Comparison of ENCODE assay signal across 12 mouse cellular contexts in the genomic region with DNA sequence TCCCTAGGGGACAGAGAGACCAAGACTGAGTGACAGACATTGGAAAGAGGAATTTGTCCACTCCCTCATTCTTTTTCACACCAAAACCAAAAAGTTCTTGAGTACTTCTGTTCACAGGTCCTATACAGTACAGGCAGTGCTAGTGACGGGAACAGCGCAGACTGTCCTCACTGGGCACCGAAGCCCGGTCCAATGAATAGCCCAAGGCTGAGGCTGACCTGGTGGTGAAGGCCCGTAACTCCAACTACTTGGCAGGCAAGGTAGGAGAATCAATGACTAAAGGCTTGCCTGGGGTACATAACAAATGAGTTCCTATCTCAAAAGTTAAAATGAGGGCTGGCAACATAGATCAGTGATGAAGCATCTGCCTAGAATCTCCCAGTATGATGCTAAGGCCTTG. TPM values are rescaled to one million over a fixed set of nuclear protein-coding genes. Genes with fewer than 3 reads are reported as not detected.
"Had no signal": no experiment of that assay in that cellular context is flagged by ENCODE, and none has a peak within 500 bp of the region (broad histone marks: within the 10 kb centered on the region; RNA-seq: fewer than 3 reads in every experiment).

No protein-coding gene starts in this region.

- H3K4me2 ChIP-seq: kidney, embryonic 15.5 days; liver, embryonic 11.5 days; lung, embryonic 15.5 days; midbrain, embryonic 13.5 days; neural tube, embryonic 12.5 days; stomach, embryonic 15.5 days had no signal

- H3K36me3 ChIP-seq: kidney, embryonic 15.5 days; lung, embryonic 15.5 days; midbrain, embryonic 13.5 days; neural tube, embryonic 12.5 days; stomach, embryonic 15.5 days had no signal

- H3K4me1 ChIP-seq: kidney, embryonic 15.5 days; lung, embryonic 15.5 days; stomach, embryonic 15.5 days had no signal

- H3K9ac ChIP-seq: kidney, embryonic 15.5 days; liver, embryonic 14.5 days; lung, embryonic 15.5 days; midbrain, embryonic 13.5 days; neural tube, embryonic 12.5 days; stomach, embryonic 15.5 days had no signal

- H3K27ac ChIP-seq: kidney, embryonic 15.5 days; left cerebral cortex, adult 2 months; liver, embryonic 14.5 days; lung, embryonic 15.5 days; macrophage; midbrain, embryonic 13.5 days; neural tube, embryonic 12.5 days; stomach, embryonic 15.5 days had no signal

- H3K4me3 ChIP-seq: kidney, embryonic 15.5 days; left cerebral cortex, adult 2 months; lung, embryonic 15.5 days; midbrain, embryonic 13.5 days; neural tube, embryonic 12.5 days; stomach, embryonic 15.5 days had no signal

- H3K9me3 ChIP-seq: kidney, embryonic 15.5 days; lung, embryonic 15.5 days; midbrain, embryonic 13.5 days; neural tube, embryonic 12.5 days; stomach, embryonic 15.5 days had no signal

RNA-seq across cellular contexts. Expression of gene Npas1, which starts 12.0 kb away (rescaled TPM):
- total RNA-seq: megakaryocyte, adult 5-6 weeks; neutrophil, adult 5-6 weeks had no signal
- polyA plus RNA-seq: limb, embryonic 11.5 days; liver, embryonic 14.5 days; macrophage had no signal
